Mouse (Mus musculus) C2C12 (cell line): ENCODE results near the gene St3gal3.

Experiments
- CEBPB ChIP-seq: IDR thresholded peaks from one replicate; pipeline ENCODE4 v1.6.1; 2011; ENCODE audit warnings: low read depth, mild to moderate bottlenecking, control low read depth, moderate library complexity
- CTCF ChIP-seq: IDR thresholded peaks from one replicate; pipeline ENCODE4 v1.5.1; 2011; ENCODE audit not compliant: control insufficient read depth, insufficient read depth, insufficient read length
- MYOD1 ChIP-seq: IDR thresholded peaks from one replicate; pipeline ENCODE4 v1.6.1; 2011; ENCODE audit warnings: low read depth; ENCODE audit not compliant: control insufficient read depth, insufficient read length

DNA sequence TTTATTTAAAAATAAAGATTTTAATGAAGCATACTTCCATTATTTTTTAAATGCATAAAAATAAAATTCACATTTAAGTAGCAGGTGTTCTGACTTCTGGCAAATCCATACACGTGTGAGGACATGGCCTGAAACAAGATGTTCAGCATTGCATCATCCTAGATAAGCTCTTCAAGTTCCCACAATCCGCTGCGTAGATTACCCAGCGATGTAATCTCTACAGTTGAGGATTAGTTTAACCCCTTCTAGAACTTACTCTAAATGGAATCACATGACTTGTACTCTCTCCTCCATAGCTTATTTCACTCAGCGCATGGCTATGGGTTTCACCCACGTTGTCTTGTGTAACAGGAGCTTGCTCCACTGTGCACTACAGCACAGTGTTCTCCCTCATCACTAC, 33.2 kb downstream of the St3gal3 start:
- TF ChIP-seq CTCF = no peak
- no peak for TF ChIP-seq MYOD1
- no peak for TF ChIP-seq CEBPB
